Mouse (Mus musculus): Measurements from ENCODE around the gene C9. TPM values are rescaled to one million over a fixed set of nuclear protein-coding genes. Genes with fewer than 3 reads are reported as not detected.

C9 gene
- polyA plus RNA-seq, 1 experiment from 2014 or later, result not detected

DNA sequence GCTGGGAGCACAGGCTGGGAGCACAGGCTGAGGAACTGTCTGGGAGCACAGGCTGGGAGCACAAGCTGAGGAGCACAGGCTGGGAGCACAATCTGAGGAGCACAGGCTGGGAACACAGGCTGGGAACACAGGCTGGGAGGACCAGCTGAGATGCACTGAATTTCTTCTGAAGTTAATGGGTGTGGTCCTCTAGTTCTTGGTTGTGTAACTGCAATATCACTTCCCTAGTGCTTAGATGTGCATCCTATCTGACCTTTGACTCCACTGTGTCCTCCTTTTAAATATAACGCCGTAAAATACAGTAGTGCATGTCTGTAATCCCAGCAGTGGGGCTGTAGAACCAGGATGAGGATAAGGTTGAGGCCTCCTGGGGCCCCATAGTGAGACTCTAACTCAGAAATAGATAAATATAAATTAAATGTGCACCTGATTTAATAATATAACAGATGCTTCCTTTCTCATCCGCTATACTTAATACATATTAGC lies 88.8 kb downstream of the C9 start:
- Histone ChIP-seq H3K9me3 (replicated peaks) (no peaks in the 10 kb centered on the region), H3K27ac (replicated peaks) (no peak overlapping the region), H3K36me3 (no peaks in the 10 kb centered on the region), H3K4me3 (replicated peaks) (no peak overlapping the region), H3K4me2 (replicated peaks) (no peak overlapping the region), H3K4me1 (no peaks in the 10 kb centered on the region), H3K27me3 (no peaks in the 10 kb centered on the region), H3K9ac (no peak overlapping the region)
- ATAC-seq (ENCODE audit: insufficient number of reproducible peaks, low FRiP score, low TSS enrichment, low read depth), result no peak
- whole genome bisulfite sequencing, result 90% methylated on average over 3 of the region's 3 CpGs

DNA sequence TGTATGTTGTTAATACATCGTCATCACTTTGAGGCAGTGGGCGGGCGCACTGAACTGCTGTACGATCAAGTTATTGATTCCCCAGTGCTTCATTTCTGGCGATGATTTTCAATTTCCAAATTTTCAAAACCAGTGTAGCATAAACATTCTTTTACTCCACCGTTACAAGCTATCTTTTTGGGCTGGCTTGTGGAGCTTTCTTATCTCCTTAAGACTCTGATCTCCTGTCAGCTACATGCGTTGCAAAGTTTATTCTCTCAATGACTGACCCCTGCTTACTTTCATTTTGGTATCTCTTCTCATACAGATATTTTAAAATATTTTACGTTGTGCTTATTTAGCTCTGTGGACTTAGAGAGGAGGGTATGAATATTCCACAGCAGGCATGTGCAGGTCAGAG lies 89.5 kb downstream of the C9 start:
- H3K4me2 ChIP-seq (replicated peaks), result no peak overlapping the region
- H3K27me3 ChIP-seq, result no peaks in the 10 kb centered on the region
- H3K36me3 ChIP-seq, result no peaks in the 10 kb centered on the region
- no peak for ATAC-seq (ENCODE audit: insufficient number of reproducible peaks, low FRiP score, low TSS enrichment, low read depth)
- H3K4me1 ChIP-seq, result no peaks in the 10 kb centered on the region
- no peak overlapping the region for H3K27ac ChIP-seq (replicated peaks)
- H3K9ac ChIP-seq, result no peak overlapping the region
- H3K4me3 ChIP-seq (replicated peaks), result no peak overlapping the region
- WGBS, result 82% methylated on average over 8 of the region's 8 CpGs
- H3K9me3 ChIP-seq (replicated peaks), result no peaks in the 10 kb centered on the region

DNA sequence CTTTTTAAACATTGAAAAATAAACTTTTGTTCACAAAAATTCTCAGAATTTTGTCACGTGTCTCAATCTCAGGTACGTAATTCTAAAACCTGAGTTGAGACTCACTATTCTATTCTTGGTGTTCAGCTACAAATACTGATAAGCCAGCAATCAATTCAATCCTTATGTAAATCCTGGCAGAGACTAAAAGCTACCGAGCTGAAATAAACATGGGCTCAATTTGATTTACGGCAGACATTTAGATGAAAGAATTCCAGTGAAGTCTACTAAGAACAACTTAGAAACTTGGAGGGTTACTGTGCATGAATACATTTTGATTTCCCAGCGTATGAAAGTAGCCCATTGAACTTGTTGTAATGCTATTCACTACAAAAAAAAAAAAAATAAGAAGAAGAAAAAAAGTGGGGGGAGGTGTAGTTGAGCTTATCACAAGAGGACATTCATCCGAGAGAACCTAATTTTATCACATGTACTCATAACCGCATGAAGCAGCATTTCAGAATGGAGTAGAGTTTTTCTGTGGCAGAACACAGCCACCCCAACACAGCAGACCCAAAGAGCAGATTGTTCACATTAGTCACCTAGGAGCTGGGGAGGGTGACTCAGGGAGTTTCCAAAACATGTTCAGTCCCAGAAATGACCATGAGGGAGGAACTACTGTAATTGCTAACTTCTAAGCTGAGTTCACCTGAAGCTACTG lies 94.7 kb downstream of the C9 start:
- Histone ChIP-seq H3K27me3 (no peaks in the 10 kb centered on the region), H3K36me3 (no peaks in the 10 kb centered on the region), H3K4me2 (replicated peaks) (no peak overlapping the region), H3K9ac (no peak overlapping the region), H3K27ac (replicated peaks) (no peak overlapping the region), H3K9me3 (replicated peaks) (no peaks in the 10 kb centered on the region), H3K4me3 (replicated peaks) (no peak overlapping the region), H3K4me1 (no peaks in the 10 kb centered on the region)
- no peak for ATAC-seq (ENCODE audit: insufficient number of reproducible peaks, low FRiP score, low TSS enrichment, low read depth)
- 62% methylated on average over 7 of the region's 7 CpGs for WGBS

Other genes with a start within 250 kb of the C9 start
- gene Dab2, start 145.5 kb upstream of the C9 start, polyA plus RNA-seq (2015; fragmentation: Nextera tagmentation; extraction: Ambion mirVana), result 65.6 and 81.5 TPM in 2 replicates
- gene Fyb, start 77.5 kb downstream of the C9 start, polyA plus RNA-seq (2015; fragmentation: Nextera tagmentation; extraction: Ambion mirVana), result 10.8 and 12.5 TPM in 2 replicates

Data from embryonic facial prominence, embryonic 15.5 days (tissue).